Mouse (Mus musculus) ES-E14 (cell line): ENCODE measurements around the gene Mknk1. TPM values are rescaled to one million over a fixed set of nuclear protein-coding genes. Genes with fewer than 3 reads are reported as not detected.

Source experiments
- DNase-seq: peaks from one replicate; pipeline ENCODE4 v3.0.0-alpha.2; 2013; ENCODE audit warnings: low read depth, low spot score
- H3K27ac ChIP-seq: 2 replicates; pipeline ENCODE4 v1.5.1; 2012; ENCODE audit warnings: low read depth, mild to moderate bottlenecking, low read length, moderate library complexity, mixed read lengths; ENCODE audit not compliant: poor library complexity, insufficient read depth, severe bottlenecking
- H3K36me3 ChIP-seq: 2 replicates; pipeline ENCODE4 v1.6.1; 2012; ENCODE audit warnings: mild to moderate bottlenecking, low read length, moderate library complexity, mixed read lengths; ENCODE audit not compliant: control insufficient read depth, poor library complexity, insufficient read depth, severe bottlenecking
- H3K4me1 ChIP-seq, 2 experiments: fragments of 150-350 bp in 1 of 2; sonication (generic) in 1 of 2; 2 replicates each; pipeline ENCODE4 v1.6.1; 2012; ENCODE audit warnings: low read length in 2 of 2, mild to moderate bottlenecking in 1 of 2, mixed read lengths in 1 of 2; ENCODE audit not compliant: control insufficient read depth in 2 of 2, insufficient read depth in 2 of 2, poor library complexity in 1 of 2
- H3K4me3 ChIP-seq, 2 experiments: fragments of 150-350 bp in 1 of 2; sonication (generic) in 1 of 2; 2 replicates each; pipeline ENCODE4 v1.5.1; 2012; ENCODE audit warnings: low read length in 2 of 2, low read depth in 1 of 2, mild to moderate bottlenecking in 1 of 2, mixed read lengths in 1 of 2; ENCODE audit not compliant: insufficient read depth in 1 of 2, poor library complexity in 1 of 2, severe bottlenecking in 1 of 2
- H3K9ac ChIP-seq: 2 replicates; pipeline ENCODE4 v1.6.1; 2012; ENCODE audit warnings: low read depth, mild to moderate bottlenecking, low read length, mixed read lengths; ENCODE audit not compliant: poor library complexity, insufficient read depth, severe bottlenecking
- H3K9me3 ChIP-seq: fragments of 150-350 bp; sonication (generic); 2 replicates; pipeline ENCODE4 v1.6.1; 2012; ENCODE audit warnings: low read depth, mild to moderate bottlenecking, low read length; ENCODE audit not compliant: control insufficient read depth, insufficient read depth
- CHD2 ChIP-seq: IDR thresholded peaks from 2 replicates; pipeline ENCODE4 v1.6.1; 2014; ENCODE audit warnings: mild to moderate bottlenecking, low read depth, low read length, inconsistent platforms
- HCFC1 ChIP-seq: IDR thresholded peaks from 2 replicates; pipeline ENCODE4 v1.6.1; 2012; ENCODE audit warnings: low read length, inconsistent platforms, borderline replicate concordance; ENCODE audit not compliant: insufficient read depth
- MAFK ChIP-seq: IDR thresholded peaks from 2 replicates; pipeline ENCODE4 v1.6.1; 2014; ENCODE audit warnings: mild to moderate bottlenecking, low read depth, low read length, inconsistent platforms; ENCODE audit not compliant: insufficient read depth
- ZC3H11A ChIP-seq: IDR thresholded peaks from 2 replicates; pipeline ENCODE4 v1.6.1; 2012; ENCODE audit warnings: low read depth, mild to moderate bottlenecking, inconsistent platforms, low read length, borderline replicate concordance
- ZNF384 ChIP-seq: IDR thresholded peaks from 2 replicates; pipeline ENCODE4 v1.6.1; 2012; ENCODE audit warnings: low read depth, low read length, inconsistent platforms
- in situ Hi-C, 2 experiments: fragments of 600-800 bp; cut with MboI; formaldehyde crosslinking; loops; one replicate each; pipeline ENCODE4 v1.15.1; 2025; ENCODE audit warnings: low sequenced_read_pairs in 2 of 2, inconsistent platforms in 1 of 2; ENCODE audit not compliant: unreplicated experiment in 2 of 2
- total RNA-seq: library from RNA; depleted of rRNA; stranded (reverse); fragments of 300-350 nt; gene quantifications from 2 replicates; pipeline ENCODE4 v1.2.3, GENCODE M21; 2012

The Mknk1 gene
- total RNA-seq, 1 experiment, result 18.5 TPM

DNA sequence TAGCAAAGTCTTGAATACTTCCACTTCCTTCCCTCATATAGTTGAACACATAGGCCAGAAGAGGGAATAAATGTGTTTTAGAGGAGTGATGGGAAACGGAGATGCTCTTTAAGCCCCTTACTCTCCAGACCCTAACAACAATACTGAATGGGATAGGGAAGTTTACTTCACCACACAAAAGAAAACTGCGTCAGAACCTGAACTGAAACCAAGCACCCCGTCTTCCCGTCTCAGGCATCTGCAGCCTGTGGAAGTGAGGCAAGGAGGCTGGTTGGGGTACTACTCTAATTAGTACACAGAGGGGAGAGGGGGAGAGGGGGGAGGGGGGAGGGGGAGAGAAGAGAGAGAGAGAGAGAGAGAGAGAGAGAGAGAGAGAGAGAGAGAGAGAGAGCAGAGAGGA, 802 bp upstream of the Mknk1 start:
- H3K4me3 ChIP-seq, result peak overlapping the region in 1 of 2 experiments; percentile 80; a peak in 2 of 4 replicates
- H3K36me3 ChIP-seq, result no peaks in the 10 kb centered on the region
- in situ Hi-C loops, result no loop called here
- TF ChIP-seq ZC3H11A (no peak), ZNF384 (no peak), MAFK (no peak), CHD2 (no peak), HCFC1 (no peak)
- H3K9ac ChIP-seq, result no peak overlapping the region
- H3K4me1 ChIP-seq, result no peaks in the 10 kb centered on the region
- no peak overlapping the region for H3K27ac ChIP-seq
- no peak for DNase-seq
- H3K9me3 ChIP-seq, result no peaks in the 10 kb centered on the region

- in situ Hi-C loops, result no loop called here
- no peak for TF ChIP-seq CHD2
- no peak for TF ChIP-seq ZNF384
- TF ChIP-seq ZC3H11A, result no peak
- no peak for TF ChIP-seq HCFC1
- no peak for TF ChIP-seq MAFK
- H3K9ac ChIP-seq, result no peak overlapping the region
- no peak for DNase-seq
- H3K27ac ChIP-seq, result no peak overlapping the region
- H3K4me3 ChIP-seq, result peak overlapping the region in 1 of 2 experiments; percentile 80; a peak in 2 of 4 replicates
- H3K4me1 ChIP-seq, result no peaks in the 10 kb centered on the region
- H3K36me3 ChIP-seq, result no peaks in the 10 kb centered on the region
- H3K9me3 ChIP-seq, result no peaks in the 10 kb centered on the region
These were observed 958 bp downstream of the Mknk1 start for GRCm38 (mm10) chr4:115839956-115840355.

DNA sequence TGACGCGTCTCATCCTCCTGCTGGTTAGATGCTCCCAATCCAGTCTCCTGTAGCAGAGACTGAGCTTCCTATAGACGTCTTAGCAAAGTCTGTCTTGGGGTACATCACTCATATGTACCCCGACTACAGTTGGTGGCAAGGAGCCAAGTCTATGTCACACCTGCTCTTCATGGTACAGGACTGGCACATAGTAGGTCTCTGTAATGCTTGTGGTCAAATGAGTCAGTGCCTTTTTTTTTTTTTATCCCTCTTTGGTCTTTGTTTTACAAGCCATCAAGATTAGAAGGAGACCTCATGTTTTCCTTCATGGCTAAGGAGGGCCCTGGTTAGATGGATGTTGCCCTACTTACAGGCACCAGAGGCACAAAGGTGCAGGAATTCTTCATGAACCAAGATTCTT, 1.8 kb downstream of the Mknk1 start:
- Histone ChIP-seq H3K9me3 (no peaks in the 10 kb centered on the region), H3K27ac (no peak overlapping the region), H3K4me1 (no peaks in the 10 kb centered on the region), H3K9ac (no peak overlapping the region), H3K36me3 (no peaks in the 10 kb centered on the region), H3K4me3 (no peak overlapping the region)
- no peak for TF ChIP-seq ZC3H11A
- TF ChIP-seq CHD2, result no peak
- no peak for TF ChIP-seq MAFK
- TF ChIP-seq ZNF384, result no peak
- TF ChIP-seq HCFC1, result no peak
- in situ Hi-C loops, result no loop called here
- no peak for DNase-seq

DNA sequence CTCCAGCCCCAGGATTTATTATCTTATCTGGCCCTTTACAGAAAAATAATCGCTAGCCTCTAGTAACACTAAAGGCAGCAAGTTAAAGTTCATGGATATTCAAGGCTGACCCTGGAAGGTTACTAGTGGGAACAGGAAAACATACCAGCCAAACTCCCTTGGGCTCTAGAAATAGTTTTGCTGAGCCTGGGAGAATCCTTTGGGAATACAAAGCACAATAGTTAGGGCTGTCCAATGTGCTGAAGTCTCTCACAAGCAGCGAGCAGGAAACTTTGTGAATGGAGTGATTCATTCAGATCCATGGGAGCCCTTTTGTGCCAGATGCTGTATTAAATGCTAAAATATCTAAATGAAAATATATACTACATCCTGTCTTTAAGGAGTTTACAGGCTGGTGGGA, 7.7 kb downstream of the Mknk1 start:
- in situ Hi-C loops, result no loop called here
- no peak overlapping the region for H3K27ac ChIP-seq
- no peak overlapping the region for H3K4me3 ChIP-seq
- no peaks in the 10 kb centered on the region for H3K4me1 ChIP-seq
- H3K9ac ChIP-seq, result no peak overlapping the region
- peaks cover 9% of the 10 kb centered on the region; the same call in 1 of the 2 replicates for H3K36me3 ChIP-seq
- no peak for DNase-seq
- no peak for TF ChIP-seq ZNF384
- no peak for TF ChIP-seq ZC3H11A
- TF ChIP-seq HCFC1, result no peak
- no peak for TF ChIP-seq CHD2
- no peak for TF ChIP-seq MAFK
- H3K9me3 ChIP-seq, result no peaks in the 10 kb centered on the region

- no peak for DNase-seq
- in situ Hi-C loops, result no loop called here
- TF ChIP-seq CHD2 (no peak), ZC3H11A (no peak), HCFC1 (no peak)
- H3K9ac ChIP-seq, result no peak overlapping the region
- no peak overlapping the region for H3K27ac ChIP-seq
- H3K4me3 ChIP-seq, result no peak overlapping the region
- H3K9me3 ChIP-seq, result no peaks in the 10 kb centered on the region
- H3K4me1 ChIP-seq, result no peaks in the 10 kb centered on the region
- H3K36me3 ChIP-seq, result peaks cover 9% of the 10 kb centered on the region; the same call in 1 of the 2 replicates
These were observed 8.4 kb downstream of the Mknk1 start for GRCm38 (mm10) chr4:115847377-115847776.
